Mouse (Mus musculus): ENCODE measurements around the gene A4galt. TPM values are rescaled to one million over a fixed set of nuclear protein-coding genes. Genes with fewer than 3 reads are reported as not detected.
A peak's percentile ranks its signal among the peaks of the same experiment; 100 is the strongest.
"Not testable (repeated sequence)": the region's sequence is repeated elsewhere in the genome, so short reads cannot be mapped to it uniquely, and the experiment has no call there.

A4galt gene
- 10 to 100 TPM in 1 of 2 experiments, 1 to 10 TPM in 1; 6.6 to 10.9 TPM for total RNA-seq (2021)
- long read RNA-seq, experiment 1, partial matches to known transcripts = 0 of 2 reads
- long read RNA-seq, experiment 1, other reads (novel, unspliced or antisense) = 0 of 2 reads
- long read RNA-seq, experiment 2, partial matches to known transcripts = 0 of 3 reads
- long read RNA-seq, experiment 2, other reads (novel, unspliced or antisense) = 0 of 3 reads

GRCm38 (mm10) chr15:83251176-83252004 lies at the start of gene A4galt:
Gene A4galt, minus strand, starts transcription at chr15:83251774.
- peak; percentile 65 to 76 for DNase-seq

GRCm38 (mm10) chr15:83299916-83300582 lies 48.5 kb upstream of the A4galt start:
- DNase-seq = no peak

- no peak for DNase-seq
These were observed 47.9 kb upstream of the A4galt start for GRCm38 (mm10) chr15:83299450-83299849.

- DNase-seq = no peak
These were observed 47.2 kb upstream of the A4galt start for GRCm38 (mm10) chr15:83298810-83299209.

- DNase-seq = no peak
These were observed 46.7 kb upstream of the A4galt start for GRCm38 (mm10) chr15:83298313-83298712.

- no peak for DNase-seq
These were observed 45.3 kb upstream of the A4galt start for GRCm38 (mm10) chr15:83296771-83297311.

- DNase-seq = no peak
These were observed 44.5 kb upstream of the A4galt start for GRCm38 (mm10) chr15:83296050-83296449.

- no peak for DNase-seq
These were observed 43.4 kb upstream of the A4galt start for GRCm38 (mm10) chr15:83294954-83295353.

- peak; percentile 62 to 67 for DNase-seq
These were observed 42.4 kb upstream of the A4galt start for GRCm38 (mm10) chr15:83293706-83294645.

- DNase-seq = peak in 1 of 2 experiments; percentile 65
These were observed 41.6 kb upstream of the A4galt start for GRCm38 (mm10) chr15:83293144-83293543.

GRCm38 (mm10) chr15:83292261-83293056 lies 40.9 kb upstream of the A4galt start:
- DNase-seq = no peak

- DNase-seq = no peak
These were observed 39.3 kb upstream of the A4galt start for GRCm38 (mm10) chr15:83290899-83291298.

- no peak for DNase-seq
These were observed 33.3 kb upstream of the A4galt start for GRCm38 (mm10) chr15:83284828-83285227.

- no peak for DNase-seq
These were observed 30.8 kb upstream of the A4galt start for GRCm38 (mm10) chr15:83282397-83282796.

GRCm38 (mm10) chr15:83281303-83281702 lies 29.7 kb upstream of the A4galt start:
- no peak for DNase-seq

- no peak for DNase-seq
These were observed 27.0 kb upstream of the A4galt start for GRCm38 (mm10) chr15:83278579-83278978.

- DNase-seq = peak; percentile 47 to 68
These were observed 25.9 kb upstream of the A4galt start for GRCm38 (mm10) chr15:83277451-83277850.

GRCm38 (mm10) chr15:83274237-83274636 lies 22.7 kb upstream of the A4galt start:
- DNase-seq = not testable (repeated sequence)

- DNase-seq = no peak
These were observed 21.4 kb upstream of the A4galt start for GRCm38 (mm10) chr15:83273017-83273416.

- DNase-seq = not testable (repeated sequence)
These were observed 19.6 kb upstream of the A4galt start for GRCm38 (mm10) chr15:83271221-83271620.

- DNase-seq = peak in 1 of 2 experiments; percentile 44
These were observed 18.4 kb upstream of the A4galt start for GRCm38 (mm10) chr15:83269985-83270384.
